Mouse (Mus musculus) liver (tissue): ENCODE data around the gene Clmn.
A peak's percentile ranks its signal among the peaks of the same experiment; 100 is the strongest.

ENCODE experiments used
- DNase-seq: peaks from one replicate; pipeline ENCODE4 v3.0.0-alpha.2; 2020; ENCODE audit warnings: mixed read lengths

The Clmn gene

DNA sequence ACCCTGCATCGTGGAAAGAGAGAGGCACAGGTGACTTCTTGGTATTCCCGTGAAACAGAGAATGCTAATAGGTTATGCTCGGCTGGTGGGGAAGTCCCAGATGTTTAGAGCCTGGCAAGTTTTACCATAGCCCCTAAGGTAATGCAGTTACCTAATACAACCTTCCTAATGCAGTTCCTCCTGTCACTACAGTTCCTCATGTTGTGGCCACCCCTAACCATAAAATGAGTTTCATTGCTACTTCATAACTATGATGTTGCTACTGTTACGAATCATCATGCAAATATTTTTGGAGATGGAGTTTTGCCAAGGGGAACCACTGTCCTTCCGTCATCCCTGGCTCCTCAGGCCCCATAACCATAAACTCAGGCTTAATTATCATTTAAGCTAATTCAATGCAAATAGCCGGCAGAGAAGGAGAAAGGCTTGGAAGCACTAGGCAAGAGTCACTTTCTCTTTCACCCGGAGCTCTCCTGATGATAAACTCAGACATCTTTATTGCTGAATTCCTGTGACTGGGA lies 53.9 kb downstream of the Clmn start:
- no peak for DNase-seq

DNA sequence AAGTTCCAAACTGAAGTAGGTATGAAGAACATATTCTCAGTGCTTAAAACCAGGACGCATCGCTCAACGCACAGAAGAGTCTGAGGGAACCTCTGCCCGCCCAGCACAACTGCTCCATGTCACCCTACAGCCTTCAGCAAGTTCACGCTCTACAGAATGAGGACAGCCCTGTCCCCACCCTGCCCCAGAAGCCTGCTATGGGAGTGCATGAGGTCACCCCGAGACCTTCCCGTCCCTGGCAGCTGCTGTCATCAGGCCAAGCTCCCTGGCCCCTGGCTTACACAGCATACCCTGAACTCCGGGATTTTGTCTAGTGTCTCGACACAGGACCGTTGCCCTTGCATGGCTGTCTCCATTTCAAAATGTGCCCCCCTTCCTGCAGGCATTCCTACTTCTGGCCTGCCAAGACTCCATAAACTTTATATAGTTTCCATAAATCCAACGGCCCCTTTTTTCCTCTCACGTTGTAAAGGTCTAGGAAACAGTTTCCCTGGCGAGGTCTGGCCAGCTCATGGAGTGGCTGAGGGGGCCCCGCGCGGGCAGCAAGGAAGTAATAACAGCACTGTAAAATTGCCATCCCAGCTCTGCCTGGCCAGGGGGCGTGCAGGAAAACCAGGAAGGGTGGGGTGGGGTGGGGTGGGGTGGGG lies 56.3 kb downstream of the Clmn start:
- no peak for DNase-seq

DNA sequence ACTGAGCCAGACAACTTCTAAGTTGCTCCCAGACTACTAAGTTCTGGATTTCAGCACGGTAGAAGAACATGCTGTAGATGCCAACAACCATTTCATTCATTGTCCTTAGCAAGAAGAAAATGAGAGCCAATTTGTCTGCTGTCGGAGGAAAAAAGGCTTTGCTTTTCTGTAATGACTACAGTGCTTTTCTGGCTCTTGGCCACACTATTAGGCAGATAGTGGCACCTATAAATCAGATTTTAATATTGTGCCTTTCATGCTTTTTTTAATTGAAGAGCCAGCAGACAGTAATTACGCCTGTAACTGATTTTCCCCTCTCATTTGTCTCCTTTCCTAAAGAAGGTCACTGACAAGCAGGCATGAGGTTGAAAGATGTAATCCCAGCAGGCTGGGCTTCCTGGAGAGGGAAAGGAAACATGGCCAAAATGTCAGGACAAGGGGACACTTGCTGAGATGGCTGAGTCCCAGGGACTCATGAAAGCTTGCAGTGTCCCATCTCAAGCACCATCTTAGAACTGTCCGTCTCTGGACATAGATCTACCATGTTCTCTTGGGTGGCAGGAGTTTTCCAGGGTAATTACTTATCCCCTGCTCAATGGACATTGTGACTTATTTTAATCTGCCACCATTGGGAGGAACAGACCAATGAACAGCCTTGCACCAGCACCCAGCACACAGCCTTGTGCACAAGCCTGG lies 58.0 kb downstream of the Clmn start:
- DNase-seq, result no peak

DNA sequence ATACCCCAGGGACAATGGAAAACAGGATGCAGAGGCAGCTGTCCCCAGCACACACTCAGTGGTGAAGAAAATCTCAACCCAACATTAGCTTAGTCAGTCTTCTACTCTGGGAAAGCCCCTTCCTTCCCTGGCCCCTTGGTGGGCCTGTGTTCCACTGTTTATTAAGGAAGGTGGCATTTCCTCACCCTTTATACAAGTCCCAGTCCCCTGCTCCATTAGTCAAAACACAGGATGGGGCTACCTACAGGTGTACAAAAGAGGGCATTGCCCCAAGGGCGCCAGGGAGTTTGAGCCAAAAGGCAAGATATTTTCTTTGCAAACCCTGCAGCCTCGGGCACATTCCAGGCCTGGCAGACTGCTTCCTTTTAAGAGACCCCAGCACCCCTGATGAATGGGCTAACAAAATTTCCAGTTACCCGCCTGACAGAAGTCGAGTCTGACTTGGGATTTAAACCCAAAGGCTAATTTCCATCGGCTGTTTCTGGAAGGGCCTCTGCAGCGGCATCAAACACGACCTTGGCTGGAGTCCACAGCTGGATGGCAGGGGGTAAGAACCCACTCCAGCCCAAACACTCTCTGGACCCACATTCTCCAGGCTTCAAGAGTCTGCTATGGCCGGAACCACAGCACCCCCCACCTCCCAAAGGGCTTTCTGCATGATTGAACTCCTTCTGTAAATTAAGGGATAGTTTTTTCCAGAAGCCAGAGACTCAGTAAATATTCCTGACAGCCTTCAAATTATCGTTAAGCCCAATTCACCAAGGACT lies 63.2 kb downstream of the Clmn start:
- no peak for DNase-seq

DNA sequence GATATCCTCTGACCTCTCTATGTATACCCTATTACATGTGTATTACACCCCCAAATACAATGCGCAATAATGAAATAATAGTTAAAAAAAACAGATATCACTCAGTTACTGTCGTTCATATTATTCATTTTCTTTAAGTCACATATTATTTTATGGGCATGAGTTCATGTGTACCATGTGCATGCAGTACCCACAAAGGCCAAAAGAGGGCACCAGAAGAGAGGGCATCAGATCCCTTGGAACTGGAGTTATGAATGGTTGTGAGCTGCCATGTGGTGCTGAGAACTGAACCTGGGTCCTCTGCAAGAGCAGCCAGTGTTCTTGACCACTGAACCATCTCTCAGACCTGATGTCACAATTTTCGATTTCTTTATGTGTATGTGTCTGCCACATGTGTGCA lies 65.5 kb downstream of the Clmn start:
- no peak for DNase-seq

DNA sequence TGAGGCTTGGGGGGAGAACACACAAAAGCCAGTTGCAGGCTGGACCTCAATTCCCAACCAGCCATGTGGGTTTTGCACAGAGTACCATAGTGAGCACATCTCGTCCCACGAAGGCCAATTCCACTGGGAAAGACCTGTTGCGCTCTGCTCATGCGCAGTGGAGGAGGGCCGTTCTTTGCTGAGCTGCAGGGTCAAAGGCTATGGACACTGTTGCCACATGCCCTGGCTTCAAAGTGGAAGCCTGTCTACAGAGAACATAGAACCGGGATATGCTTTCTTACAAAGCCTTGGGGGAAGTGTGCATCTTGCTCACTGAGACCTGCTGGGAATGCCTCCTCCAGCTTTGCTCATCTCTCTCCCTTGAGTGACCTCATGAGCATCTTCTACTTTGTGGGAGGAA lies 67.0 kb downstream of the Clmn start:
- DNase-seq, result no peak

DNA sequence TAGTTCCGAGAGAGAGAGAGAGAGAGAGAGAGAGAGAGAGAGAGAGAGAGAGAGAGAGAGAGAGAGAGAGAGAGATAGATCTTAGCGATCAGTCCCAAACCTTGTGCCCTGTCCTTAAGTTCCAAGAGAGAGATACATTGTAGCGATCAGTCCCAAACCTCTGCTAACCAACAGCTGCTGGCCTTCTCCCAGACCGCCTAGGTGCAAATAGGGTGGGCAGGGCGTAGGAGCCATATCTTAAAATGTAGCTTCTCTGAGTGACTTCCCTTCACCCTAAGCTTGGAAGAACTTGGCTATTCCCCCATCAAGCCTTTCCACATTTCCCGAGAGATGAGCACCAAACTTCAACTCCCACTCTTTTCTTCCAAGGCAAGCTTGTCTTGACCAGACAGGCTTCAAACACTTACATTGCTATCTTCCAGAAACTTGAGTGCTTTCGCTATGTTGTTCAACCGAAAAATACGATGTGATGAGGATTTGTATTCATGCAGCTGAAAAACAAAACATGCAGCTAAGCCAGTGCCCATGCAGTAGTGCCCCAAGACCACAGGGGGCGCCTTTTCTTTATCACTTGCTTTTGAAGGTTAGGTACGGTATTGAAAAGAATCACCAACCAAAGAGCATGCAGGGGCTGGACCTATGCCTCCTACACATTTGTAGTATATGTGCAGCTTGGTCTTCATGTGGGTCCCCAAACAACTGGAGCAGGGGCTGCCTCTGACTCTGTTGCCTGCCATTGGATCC lies 68.1 kb downstream of the Clmn start:
- no peak for DNase-seq

DNA sequence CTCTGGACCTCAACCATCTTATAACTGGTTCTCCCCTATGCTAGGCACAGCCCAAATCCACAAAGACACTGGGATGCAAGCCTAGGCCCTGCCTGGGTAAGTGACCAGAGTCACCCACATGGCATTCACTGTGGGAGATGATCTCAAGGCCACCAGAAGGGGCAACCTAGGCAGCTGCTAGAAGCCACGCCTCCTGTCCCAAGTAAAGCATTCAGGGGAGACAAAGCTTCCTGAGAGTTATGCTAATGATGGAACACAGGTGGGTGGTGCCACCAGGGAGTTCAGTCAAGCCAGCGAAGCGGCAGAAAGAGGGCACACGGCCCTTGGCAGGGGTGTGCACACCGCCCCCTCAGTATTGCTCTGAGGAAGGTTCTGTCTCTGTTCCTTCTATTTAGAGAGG lies 69.9 kb downstream of the Clmn start:
- no peak for DNase-seq

DNA sequence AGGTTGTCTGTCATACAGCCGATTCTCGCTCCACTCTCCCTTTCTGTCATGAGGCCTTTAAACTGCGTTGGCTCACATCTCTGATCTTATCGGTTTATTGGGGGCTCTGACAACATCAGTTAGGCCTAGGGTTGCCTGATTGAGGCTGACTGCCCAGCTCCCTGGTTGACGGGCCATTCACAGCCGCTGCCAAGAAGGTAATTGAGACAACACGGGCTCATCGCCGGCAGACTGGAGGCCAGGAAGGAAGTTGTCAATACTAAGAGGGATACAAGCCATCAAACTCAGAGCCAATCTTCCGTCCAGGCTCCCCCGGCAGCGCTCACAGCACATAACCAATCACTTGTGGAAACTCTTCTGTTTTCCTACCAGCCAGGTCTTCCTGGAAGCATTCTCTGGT lies 71.4 kb downstream of the Clmn start:
- DNase-seq, result no peak

DNA sequence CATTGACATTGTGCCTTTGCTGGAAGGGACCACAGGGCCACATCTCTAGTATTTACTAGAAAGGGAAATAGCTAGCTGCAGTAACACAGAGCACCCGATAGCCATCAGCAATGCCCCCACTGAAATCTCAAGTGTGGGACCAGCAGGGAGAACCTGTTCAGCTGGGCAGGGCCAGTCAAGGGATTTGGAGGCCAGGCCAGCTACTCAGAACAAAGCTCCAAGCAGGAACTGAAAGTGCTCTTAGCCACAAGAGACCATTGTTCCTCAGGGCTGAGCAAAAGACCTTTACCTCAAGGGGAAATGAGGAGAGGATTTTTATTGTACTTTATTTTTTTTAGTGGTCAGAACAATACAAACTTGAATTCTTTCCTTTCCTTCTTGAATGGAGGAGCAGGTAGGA lies 87.3 kb downstream of the Clmn start:
- DNase-seq, result no peak

DNA sequence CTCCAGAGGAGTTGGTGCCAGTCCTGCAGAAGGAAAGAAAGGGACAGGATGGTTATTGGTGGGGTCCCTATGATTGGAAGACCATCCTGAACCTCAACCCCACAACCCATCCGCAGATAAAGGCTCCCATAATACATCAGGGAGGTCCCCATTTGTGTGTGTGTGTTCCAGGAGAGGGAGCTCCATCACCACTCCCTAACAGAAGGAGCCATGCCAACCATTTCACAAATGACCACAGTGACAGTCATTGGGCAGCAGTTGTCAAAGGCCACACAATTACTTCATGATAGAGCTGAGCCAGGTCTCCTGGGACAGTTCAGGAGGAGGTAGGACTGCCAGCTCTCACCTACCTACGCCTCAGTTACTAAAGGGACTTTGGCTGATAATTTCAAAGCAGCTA lies 92.9 kb downstream of the Clmn start:
- DNase-seq, result no peak

DNA sequence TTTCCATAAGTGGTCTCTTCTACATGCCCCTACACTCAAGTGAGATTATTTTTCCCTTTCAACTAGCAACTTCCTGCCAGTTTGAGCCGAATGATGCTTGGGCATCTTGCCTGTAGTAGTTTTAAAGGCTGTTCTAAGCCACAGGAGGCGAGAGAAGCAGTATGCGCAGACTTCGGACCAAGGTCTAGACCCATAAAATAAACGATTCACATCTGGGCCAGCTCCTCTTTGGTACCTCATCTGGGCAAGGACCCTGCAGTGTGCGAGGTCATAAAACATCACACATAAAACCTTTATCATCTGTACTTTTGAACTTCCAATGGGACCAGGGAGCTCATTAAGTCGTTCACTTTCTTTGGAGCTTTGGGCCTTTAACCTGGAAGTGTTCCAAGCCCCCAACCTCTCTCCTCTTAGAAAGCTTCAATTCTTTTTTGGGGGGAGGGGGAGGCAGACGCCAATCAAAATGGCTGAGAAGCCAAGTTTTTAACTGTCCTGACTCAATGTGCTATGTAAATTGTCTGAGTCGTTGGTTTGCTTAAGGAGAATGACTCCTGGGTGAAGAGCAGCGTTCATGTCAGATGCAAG lies 95.6 kb downstream of the Clmn start:
- no peak for DNase-seq

DNA sequence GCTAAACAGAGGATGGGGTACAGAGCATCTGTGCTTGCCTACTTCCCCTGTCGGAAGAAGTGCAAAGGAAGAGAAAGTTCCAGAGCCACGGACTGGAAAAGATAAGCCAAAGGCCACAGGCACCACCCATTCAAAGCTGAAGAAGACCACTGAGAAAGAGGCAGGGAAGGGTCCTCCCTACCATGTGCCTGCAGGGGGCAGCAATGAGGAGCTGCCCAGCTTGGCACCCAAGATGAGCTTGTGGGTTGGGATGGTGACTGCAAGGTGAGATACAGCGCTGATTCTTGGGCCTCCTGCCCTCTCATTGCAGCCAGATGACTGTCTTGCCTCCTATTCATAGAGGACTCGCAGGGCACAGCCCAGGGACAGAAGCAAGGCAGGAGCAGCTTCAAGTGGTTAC lies 97.7 kb downstream of the Clmn start:
- no peak for DNase-seq

DNA sequence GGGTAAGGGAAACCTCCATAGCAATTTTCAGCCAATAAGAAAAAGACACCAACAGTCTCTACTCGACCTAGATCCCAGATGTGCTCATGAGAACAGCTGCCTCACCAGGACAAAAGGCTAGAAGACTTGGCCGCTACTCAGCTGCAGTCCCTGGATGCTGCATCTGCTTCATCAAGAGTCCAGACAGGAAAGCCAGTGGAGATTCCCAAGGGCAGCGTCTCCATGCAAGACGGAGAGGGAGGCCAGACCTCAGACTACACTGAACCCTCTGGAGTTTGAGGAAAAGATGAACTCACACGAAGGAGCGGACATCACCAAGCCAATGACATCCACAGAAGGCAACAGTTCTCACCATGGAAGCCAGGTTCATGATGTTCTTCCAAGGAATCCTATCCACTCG lies 99.1 kb downstream of the Clmn start:
- DNase-seq, result no peak

DNA sequence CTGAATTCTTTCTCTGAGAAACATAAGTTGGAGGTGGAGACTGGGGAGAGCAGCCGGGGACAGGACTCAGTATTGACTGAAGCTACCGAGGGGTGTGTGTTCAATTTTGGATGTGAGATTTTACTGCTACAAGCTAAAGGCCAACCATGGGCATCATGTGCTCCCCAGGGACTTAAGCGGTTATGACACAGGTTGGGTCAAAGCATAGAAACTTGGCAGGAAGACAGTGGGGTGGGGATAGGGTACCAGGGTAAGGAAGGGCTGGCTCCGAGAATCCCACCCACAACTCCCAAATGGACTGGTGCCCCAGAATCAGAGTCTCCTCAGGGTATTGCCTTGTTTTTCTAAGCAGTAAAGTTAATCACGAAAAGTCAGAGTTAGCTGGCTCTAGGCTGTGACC lies 99.8 kb downstream of the Clmn start:
- no peak for DNase-seq

DNA sequence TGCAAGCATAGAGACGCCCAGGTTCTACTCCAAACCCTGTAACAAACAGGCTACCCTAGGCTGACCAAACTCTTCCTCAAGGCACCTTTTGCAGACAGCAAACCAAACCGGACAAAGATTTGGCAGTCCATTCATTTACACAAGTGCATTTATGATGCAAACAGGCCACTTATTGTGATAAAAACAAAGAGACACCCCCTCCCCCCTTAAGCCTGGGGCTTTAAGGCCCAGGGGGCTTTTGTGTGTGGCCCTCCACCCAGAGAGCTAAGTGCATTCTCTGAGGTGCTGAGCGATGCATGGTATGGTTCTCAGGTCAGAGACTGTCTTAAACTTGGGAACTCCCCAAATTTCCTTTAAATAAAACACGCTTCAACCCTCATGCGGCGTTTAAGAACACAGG lies 101.0 kb downstream of the Clmn start:
- no peak for DNase-seq

DNA sequence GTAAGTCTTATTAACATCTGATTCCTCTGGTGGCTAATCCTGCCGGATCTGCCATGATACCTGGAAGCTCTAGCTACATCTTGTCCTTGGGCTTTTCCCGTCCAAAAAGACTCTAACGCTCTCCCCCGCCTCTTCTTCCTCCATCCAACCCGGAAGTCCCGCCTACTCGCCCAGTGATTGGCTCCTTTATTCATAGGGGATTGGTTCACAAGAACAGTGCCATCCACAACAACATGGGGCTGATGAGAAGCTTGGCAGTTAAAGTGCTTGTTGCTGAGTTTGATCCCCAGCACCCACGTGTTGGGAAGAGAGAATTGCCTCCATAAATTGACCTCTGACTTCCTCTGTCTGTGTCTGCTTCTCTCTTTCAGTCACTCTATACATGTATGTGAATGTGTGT lies 103.5 kb downstream of the Clmn start:
- DNase-seq, result no peak

DNA sequence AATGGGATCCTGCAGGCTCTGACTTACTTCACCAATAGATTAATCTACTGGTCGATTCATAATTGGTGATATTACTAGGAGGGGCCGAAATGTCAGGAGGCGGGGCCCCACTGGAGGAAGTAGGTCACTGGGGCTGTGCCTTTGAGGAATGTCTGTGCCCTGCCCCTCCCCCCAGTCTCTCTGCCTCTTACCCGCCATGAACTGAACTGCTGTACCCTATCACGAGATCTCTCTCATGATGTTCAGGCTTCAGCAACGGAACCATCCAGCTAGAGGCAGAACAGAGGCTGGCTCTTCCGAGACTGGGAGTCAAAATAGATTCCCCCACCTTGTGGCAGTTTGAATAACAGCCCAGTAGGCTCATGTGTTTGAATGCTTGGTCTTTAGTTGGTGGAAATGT lies 106.8 kb downstream of the Clmn start:
- no peak for DNase-seq

DNA sequence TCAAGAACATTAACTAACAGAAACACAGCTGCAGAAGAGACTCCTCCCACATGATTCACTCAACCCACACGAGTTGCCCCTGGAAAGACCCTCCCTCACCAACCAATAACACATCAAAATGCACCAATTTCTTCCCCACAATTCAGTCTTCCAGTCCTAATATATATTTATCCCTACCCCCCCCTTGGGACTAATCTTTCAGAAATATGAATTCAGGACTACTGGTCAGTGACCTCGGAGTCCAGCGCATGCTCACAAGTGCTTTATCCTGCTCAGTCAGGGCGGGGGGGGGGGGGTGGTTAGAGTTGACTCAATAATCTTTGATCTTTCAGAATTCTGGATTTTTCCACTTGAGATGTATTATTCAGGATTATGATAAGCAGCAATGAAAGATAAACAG lies 111.2 kb downstream of the Clmn start:
- DNase-seq, result no peak

DNA sequence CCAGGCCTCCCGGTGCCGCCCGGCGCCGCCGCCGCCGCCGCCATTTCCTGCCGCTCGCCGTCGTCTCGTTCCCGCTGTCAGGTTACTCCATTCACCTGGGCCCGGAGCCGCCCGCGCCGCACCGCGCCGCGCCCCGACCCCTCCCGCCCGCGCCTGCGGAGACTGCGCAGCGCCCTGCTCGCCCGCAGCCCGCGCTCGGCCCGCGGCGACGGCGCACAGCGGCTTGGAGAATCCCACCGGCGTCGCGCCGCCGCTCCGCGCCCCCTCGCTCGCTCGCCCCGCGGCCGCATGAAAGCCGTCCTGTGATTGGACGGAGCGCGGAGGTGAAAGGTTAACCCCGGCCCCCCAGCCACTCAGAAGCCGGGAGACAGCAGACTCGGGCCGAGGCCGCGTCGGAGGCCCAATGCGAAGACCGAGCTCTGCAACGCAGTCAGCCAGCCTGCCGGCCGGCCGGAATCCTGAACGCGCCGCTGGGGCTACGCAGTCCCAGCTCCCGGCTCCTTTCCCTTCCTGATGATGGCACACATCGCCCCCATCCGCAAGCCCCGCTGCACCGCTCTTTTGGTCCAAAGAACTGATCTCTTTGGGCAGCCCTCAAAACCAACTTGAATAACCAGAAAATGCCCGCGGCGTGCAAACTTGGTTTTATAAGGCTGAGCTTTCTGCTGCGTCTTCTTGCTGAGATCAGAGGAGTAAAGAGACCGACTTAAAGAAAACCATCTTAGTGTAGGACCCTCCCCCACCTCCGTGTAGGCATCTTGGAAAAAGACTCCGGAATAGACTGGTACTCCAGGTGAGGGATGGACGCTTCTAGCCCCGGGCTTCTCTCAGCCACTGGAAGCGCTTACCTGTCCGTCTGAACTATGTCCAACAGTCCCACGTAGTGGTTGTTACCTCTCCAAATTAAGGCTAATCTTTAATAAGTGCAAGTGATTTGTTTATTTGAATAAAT lies 112.8 kb downstream of the Clmn start, which contains the start of gene Dicer1:
TSS of gene Dicer1 (minus strand) at position 139 of the 952 bp plus-strand sequence.
- peak; percentile 95 for DNase-seq

DNA sequence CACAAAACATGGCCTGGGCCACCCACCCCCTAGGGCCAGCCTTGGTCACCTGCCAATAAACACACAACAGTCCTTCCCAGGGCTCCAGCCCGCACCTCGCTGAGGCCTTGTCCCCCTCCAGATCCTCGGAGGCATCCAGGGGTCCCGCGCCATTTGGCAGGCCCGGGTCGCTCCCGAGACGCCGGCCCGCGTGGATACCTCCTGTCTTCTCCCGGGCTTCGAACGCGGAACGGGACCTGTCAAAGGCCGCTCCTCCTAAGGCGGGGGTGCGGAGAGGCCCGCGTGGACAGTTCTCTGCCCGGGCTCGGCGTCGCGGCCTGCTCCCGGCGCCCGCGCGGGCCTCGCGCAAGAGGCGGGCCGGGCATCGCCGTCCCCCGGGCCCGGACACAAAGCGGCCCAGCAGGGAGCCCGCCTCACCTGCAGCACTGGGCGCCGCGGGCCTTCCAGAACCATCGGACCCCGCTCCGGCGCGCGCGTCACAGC lies 113.5 kb downstream of the Clmn start:
- DNase-seq, result peak; percentile 43
